Mouse (Mus musculus): Measurements from ENCODE around the gene Nampt.
"Not testable (repeated sequence)": the region's sequence is repeated elsewhere in the genome, so short reads cannot be mapped to it uniquely, and the experiment has no call there.

Gene Nampt

DNA sequence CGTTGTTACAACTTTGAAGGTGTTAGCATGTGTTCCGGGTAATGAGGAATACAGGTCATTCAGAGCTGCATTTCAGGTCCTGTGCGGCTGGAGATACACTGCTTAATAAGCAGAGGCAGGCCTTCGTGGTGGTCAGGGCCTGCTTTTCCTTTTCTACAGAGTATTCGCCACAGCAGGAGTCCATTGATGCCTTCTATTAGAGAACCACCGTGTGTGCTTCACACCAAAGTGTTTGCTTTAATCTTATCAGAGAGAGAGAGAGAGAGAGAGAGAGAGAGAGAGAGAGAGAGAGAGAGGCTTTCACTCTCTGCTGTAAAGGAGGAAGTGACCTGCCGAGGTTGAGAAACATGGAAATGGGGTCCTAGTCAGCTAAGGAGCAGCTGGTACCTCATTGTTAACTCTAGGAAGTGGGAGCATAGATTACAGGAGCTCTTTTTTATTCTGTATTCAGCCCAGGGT is 22.1 kb downstream of the Nampt start:
- DNase-seq (ENCODE audit: low spot score in 2 of 2), result no peak

DNA sequence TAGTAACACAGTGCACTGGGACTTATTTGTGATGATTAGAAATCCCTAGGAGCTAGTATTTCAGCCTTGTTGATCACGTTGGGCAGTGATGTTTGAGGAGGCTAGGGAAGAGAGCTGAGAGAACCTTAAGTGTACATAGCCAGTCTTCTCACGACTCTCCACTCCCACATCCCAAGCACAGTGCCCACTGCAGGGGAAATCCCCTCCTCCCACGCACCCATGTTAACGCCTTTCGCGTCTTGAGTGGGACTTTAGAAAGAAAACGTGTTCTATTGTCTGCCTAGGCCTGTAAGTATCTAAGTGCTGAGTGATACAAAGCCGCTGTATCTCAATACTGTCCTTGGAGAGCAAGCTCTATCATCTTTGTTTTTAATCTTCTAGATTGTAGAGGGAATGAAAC is 27.0 kb downstream of the Nampt start:
- DNase-seq (ENCODE audit: low spot score in 2 of 2), result no peak

DNA sequence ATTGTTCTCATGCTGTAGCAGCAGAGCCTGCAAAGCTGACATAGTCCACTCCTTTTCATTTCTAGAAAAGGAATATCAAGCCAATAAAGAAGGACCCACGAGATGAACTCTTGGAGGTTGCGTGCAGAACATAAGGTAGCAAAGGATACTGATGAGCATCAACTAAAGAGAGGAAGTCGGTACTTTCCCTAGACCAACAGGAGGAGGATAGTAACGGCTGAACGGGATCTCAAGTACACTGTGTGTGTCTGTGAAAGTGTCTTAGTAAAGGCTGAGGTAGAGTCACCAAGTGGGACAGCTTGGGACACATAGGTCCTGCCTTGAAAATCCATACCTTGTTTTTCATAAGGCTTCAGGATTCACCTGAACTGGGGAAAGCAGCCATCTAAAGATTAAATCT is 34.4 kb downstream of the Nampt start:
- no peak for DNase-seq (ENCODE audit: low spot score in 2 of 2)

DNA sequence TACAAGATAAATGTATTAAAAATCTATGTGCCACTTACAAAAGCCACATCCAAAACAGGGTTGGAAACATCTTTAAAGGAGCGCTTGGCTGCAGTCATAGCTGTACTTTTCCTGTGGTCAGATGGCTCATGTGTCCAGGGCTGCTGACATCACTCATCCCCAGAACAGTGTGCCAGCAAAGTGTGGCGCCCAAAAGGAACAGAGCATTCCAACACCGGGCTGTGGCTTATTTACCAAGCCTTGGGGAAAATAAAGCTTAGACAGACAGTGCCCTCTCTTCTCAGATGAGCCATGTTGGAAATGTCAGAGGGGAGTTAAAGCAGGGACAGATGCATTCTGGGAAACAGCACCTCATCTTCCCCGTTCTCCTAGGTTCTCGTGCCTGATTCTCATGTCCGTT is 35.5 kb downstream of the Nampt start:
- no peak for DNase-seq (ENCODE audit: low spot score in 2 of 2)

DNA sequence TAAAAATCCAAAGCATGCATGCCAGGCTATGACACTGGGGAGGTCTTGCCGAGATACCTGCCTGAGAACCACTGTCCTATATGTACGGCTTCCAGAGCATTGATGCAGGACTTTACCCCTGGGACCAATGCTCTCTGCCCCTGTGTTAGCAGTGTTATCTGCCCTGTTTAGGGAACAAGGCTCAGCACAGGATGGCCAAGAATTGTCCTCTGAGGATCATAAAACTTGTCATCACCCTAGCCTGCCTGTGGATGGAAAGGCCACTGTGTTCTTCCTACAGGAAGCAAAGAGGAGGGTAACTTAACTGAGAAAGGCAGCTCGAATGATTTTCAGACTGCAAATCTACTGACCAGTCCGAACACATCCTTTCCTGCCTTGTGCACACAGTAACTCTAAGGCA is 36.1 kb downstream of the Nampt start:
- no peak for DNase-seq (ENCODE audit: low spot score in 2 of 2)

DNA sequence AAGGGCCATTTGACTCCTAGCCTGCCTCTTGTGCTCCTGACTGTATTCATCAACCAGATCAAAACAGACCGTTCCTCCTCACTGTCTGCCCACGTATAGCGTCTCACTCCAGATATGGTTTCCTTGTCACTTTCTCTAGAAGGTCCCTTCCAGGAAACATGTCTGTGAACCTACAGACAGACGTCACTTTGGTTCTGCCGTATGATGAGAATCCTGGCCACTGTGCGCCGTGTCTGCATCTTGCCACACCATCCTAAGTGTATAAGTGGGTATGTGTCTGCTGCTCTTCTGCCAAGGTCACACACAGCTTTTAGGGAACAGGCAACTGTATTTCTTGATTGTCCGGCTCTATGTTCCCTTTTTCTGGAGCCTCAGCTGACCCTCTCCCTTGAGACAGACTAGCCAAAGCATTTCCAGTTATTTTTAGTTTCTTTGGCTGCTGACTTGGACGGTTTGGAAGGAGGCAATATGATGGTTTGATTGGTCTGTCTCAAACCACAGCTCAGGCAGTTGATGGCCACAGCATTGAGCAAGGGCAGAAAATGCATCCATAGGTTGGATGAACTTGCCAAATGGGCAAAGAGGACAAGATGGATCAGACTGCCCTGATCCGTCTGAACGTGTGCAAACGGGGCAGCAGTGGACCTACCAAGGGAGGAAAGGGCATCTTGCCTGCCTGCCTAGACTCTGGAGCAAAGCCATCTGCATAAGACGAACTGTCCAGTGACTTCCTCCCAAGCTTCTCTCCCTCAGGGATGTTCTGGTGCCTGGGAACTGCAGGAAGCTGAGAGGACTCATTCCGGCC is 37.6 kb downstream of the Nampt start:
- DNase-seq (ENCODE audit: low spot score in 2 of 2), result no peak

DNA sequence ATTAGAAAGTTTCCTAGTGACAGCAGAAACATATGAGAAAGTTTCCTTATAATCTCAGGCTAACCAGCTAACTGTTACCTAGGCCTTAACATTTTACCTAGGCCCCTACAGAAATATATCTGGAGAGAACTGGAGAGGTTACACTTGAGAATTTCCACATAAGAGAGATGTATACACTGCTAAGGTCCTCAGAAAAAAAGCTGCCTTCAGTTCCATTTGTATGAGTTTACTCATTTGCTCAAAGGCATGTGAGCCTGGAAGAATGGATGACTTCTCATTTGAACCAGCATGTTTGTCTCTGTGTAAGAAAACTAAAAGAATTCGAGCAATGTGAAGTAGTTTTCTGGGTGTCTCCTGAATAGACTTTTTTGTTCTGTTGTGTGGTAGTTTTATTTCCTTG is 39.1 kb downstream of the Nampt start:
- no peak for DNase-seq (ENCODE audit: low spot score in 2 of 2)

DNA sequence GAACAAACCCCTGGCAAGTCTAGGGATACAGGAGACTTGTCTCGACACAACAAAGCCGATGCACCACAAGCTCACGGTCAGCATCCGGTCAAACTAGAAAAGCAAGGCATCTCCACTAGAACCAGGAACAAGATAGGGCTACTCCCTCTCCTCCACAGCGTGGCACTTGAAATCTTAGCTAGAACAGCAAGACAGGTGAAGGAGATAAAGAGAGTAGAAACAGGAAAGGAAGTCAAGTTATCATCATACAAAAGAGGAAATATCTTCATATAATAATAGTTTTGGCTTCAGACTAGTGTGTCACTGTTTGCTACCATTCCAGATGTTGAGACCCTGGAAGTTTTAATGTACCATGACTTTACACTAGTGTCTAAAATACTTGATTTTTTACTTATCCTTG is 41.5 kb downstream of the Nampt start:
- DNase-seq (ENCODE audit: low spot score in 2 of 2), result no peak

DNA sequence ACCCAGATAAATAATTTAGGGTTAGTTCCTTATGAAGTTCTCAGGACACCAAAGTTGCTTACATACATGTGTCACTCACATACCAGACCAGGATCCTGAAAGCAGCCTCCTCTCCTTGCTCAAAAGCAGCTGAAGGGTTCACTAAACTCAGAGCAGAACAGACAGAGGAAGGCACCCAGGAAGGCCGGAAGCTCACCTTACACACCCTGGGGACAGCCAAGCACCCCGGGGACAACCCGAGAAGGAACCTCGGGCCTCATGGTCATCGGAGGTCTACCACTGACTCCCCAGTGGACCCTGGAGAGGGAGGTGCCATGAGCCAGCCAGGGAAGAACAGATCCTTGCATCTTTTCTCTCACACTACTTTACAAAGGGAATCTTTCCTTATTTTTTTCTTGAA is 51.5 kb downstream of the Nampt start:
- DNase-seq (ENCODE audit: low spot score in 2 of 2), result no peak

DNA sequence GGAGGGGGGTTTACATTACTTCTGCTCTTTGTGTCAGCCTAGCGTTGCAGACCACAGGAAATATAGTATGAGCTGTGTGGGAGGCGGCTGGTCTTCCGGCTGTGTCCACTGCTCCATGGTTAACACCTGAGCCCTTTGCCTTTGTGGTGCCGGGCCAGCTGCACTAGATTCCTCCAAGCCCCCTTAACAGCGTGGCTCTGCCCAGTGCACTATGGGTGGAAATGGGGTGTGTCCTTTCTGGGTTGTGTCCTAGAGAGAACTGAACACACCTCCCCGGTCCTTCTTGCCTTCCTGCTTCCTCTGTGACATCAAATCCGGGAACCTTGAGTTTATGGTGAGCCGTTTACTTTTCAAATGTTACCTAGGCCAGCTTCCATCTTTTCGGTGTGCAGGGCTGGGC is 58.2 kb downstream of the Nampt start:
- DNase-seq (ENCODE audit: low spot score in 2 of 2), result no peak

DNA sequence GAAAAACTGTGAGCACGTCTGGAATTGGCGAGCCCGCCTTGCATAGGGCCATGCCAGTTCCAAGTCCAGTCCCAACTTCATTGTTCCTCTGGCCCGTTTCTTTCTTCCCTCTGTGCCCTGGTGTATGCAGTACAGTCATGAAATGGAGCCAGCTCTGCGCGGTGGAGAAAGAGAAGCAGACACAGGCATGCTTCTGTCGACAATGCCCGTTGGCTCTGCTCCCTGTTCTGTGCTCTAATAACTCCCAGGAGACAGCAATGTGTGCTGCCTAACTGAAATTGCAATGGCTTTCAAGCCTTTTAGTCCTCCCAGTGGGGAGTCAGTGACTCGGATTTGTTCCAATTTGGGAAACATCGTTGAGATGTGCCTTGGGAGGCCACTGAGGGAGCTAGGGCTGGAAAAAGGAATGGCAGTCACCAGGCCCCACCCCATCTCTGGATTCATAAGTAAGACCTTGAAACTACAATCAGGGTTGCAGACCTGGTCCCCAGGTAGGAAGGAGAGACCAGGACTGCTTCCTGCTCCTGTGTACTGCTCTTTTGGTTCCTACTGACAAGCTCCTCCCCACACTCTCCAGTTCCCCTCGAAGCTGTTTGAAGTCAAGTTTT is 58.7 kb downstream of the Nampt start:
- no peak for DNase-seq (ENCODE audit: low spot score in 2 of 2)

DNA sequence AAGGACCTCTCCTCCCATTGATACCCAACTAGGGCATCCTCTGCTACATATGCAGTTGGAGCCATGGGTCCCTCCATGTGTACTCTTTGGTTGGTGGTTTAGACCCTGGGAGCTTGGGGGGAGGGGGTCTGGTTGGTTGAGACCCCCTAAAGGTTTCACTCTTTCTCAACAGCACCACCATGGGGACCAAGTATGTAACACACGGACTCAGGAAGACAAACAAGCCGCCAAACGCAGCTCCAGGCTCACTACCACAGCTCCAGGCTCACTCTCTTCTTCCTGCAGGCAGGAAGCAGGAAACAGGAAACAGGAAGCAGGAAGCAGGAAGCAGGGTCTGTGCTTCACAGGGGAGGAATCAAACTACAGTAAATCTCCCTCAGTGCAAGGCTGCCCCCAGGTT is 60.0 kb downstream of the Nampt start:
- no peak for DNase-seq (ENCODE audit: low spot score in 2 of 2)

DNA sequence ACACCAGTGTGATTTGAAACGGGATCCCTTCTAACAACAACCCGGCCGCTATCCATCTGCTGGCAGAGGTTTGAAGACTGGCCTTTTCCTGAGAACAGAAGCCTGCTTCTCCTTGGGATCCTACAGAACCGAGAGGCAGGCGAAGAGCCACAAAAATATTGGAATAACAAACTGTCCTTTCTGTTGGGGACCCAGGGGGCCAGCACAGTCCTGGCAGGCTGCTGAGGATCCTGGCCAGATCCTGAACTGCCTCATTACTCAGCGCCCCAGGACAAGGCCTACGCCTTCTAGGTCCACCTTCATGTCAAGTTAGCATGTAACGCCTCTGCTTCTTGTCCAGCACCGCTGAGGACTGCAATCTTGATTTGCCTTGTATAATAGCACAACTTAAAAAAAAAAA is 65.0 kb downstream of the Nampt start:
- no peak for DNase-seq (ENCODE audit: low spot score in 2 of 2)

DNA sequence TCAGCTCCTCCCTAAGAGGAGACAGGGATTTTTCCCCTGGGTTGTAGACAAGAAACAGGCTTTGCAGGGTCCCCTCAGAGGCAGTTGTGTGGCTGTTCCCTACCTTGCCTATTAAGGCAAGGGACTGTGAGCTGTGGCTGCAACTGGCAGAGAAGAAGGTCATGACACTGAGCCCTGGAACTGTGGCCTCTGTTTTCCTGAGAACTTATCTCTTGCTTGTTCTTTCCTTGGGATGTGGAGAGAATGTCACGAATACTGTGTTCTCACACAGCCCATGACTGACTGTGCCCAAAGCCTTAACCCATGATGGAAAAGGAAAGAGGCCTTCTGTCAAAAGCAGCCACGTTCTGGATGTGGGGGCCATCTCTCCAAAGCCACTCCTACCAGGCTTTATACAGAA is 65.7 kb downstream of the Nampt start:
- DNase-seq (ENCODE audit: low spot score in 2 of 2), result no peak

DNA sequence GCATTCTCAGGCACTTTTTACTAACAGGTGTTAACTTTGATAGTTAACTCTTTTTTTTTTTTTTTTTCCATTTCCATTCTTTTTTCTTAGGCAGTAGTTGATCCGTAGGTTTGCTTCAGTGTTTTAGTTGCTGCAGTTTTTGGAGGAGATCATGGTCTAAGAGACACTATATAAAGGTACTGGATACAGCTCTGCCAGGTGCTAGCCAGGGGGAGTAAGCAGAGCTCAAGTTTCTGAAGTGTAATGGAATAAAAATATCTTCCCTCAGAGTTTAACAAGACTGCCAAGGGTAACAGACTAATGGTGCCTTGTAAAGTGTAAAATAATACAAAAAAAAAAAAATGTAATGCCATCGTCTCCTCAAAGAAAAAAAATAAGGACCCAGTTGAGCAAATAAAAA is 67.0 kb downstream of the Nampt start:
- DNase-seq (ENCODE audit: low spot score in 2 of 2), result no peak

DNA sequence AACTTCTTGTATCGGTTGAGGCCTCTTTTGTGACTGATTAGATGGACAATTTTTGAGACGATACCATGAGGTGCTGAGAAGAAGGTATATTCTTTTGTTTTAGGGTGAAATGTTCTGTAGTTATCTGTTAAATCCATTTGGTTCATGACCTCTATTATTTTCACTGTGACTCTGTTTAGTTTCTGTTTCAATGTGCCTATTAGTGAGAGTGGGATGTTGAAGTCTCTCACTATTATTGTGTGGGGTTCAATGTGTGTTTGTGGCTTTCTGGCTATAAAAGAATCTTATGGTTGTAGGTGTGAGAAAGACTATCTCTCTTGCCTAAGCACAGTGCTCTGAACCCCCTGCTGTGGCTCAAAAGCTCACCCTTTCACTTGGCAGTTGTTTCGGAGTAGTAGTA is 68.9 kb downstream of the Nampt start:
- DNase-seq (ENCODE audit: low spot score in 2 of 2), result no peak

DNA sequence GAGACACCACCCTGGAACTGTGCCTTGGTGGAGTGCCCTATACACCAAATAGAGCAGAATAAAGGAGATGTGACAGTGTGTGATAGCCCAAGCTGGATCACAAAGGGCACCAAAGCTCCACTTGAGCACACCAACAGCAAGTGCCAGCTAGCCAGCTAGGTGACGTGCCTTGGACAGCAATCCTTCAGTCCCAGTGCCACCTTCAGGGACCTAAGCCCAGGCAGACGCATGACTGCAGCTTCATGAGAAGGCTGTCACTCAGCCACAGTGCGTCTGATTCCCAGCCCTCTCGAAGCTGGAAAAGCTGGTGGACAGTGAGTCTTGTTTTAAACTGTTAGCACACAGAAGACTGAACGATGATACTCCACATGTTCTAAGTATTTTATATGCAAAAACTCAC is 70.5 kb downstream of the Nampt start:
- no peak for DNase-seq (ENCODE audit: low spot score in 2 of 2)

DNA sequence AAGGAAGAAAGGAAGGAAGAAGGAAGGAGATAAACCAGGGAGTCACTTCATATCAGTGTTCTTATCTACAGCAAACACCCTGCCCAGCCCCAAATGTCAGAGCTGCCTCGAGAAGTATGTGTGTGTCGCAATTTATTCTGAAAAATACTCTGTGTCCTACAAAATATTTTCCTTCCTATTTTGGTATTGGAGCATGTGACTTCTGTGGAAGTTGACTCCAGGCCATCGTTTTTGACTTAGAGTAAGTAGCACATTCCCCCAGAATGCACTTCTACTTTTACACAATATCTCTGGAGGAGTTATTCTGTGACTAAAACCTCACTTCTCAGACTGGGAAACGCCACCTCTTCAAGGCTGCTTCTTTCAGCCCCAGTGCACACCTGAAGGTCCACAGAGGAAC is 71.1 kb downstream of the Nampt start:
- no peak for DNase-seq (ENCODE audit: low spot score in 2 of 2)

DNA sequence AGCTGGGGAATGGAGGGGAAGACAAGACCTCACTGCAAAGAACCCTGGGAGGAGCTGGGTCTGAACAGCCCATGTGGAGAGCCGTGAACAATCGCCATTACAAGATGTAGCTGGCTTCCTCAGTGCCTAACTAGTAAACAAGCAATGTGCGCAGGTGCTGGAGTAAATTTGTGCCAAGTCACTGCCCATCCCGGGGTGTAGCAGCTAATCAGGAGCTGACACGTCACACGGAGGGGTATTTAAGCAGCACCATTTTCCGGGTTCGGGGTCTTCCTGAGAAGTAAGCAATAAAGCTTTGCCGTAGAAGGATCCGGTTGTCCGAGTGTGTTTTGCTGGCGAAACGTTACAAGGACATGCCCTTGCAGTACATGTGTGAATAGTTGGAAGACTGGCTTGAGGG is 71.9 kb downstream of the Nampt start:
- DNase-seq (ENCODE audit: low spot score in 2 of 2), result not testable (repeated sequence)

DNA sequence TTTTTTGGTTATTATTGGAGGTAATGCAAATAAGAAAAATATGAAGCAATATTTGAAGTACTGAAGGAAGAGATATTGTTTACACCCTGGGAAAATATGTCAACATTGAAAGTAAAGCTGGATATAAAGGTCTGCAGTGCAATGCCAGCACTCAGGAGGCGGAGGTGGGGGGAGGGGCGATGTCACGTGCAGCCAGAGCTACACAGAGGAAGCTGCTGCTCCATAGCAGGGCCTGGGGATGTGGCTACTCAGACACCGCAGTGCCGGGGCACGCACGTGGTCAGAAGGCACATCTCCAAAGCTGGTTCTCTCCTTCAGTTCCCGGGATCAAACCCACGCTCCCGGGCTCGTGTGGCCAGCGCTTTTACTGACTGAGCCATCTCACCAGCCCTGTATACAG is 73.9 kb downstream of the Nampt start:
- DNase-seq (ENCODE audit: low spot score in 2 of 2), result no peak

DNA sequence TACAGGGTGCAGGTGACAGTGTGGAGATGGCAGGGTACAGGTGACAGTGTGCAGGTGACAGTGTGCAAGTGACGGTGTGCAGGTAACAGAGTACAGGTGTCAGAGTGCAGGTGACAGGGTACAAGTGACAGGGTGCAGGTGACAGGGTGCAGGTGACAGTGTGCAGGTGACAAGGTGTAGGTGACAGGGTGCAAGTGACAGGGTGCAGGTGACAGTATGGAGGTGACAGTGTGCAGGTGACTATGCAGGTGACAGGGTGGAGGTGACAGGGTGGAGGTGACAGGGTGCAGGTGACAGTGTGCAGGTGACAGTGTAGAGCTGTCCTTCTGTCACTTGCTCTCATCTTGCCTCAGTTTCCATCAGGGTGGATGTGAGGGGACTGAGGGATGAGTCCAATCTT is 76.5 kb downstream of the Nampt start:
- no peak for DNase-seq (ENCODE audit: low spot score in 2 of 2)

DNA sequence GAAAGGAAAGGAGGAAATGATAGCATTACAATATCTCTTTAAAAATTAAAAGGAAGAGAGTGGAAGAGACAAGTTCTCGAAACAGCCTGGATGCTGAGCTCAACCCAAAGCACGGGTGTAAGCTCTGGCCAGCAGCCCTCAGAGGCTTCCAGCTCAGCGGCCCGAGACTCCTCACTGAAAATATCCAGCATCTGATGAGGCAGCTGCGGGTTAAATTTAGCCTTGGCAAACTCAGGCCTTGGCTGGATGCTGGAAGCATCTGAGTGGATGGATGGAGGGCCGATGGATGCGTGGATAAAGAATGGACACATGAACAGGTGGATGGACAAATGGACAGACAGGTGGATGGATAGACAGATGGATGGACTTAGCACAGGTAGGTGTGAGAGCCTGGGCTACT is 77.2 kb downstream of the Nampt start:
- DNase-seq (ENCODE audit: low spot score in 2 of 2), result no peak

DNA sequence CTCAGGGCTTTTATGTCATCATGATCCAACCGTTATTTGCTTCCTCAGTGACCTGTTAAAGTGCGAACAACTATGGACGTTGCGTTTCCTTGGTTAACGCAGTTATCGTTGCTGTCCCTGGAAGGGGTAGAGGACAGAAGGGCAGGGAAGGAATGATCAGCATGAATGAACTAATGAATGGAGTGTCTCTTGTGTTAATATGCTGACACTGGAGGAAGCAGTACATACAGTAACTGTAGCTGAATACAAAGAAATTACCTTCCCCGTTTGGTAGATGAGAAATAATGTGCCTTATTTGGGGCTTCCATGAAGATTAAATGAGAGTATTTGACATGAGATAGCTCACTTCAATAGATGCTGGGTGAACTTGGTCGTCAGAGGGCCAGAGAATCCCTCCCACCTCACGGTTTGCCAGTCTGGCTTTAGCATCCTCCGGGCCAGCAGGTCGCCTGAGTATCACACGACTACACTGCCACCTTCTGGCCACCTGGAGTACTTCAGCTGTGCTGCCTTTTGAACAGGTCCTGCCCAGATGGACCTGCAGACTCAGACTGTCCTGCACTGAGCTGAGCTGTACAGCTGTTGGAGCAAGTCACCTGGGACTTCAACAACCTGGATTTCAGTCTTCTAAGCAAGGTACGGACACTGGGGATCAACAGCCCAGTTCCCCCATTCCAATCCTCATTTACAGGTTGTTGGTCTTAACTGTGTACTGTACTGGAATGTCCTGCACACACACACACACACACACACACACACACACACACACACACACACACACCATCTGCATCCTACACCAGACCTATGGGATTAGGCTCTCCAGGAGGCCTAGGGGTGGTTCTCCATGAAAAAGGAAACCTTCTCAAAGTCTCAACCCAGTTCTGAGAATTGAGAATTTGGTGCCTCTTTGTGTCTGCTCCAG is 78.1 kb downstream of the Nampt start:
- peak; percentile 69 to 88 for DNase-seq (ENCODE audit: low spot score in 2 of 2)

All from frontal cortex, postnatal 14 days (tissue).